Mouse (Mus musculus) v-Abl transformed pro-B cells (cell line): ENCODE data around the gene Casp1.

Source experiments
- in situ Hi-C, 2 experiments: fragments of 400-800 bp; cut with MboI; formaldehyde crosslinking; loops; one replicate each; pipeline ENCODE4 v1.15.1; 2025; ENCODE audit not compliant: unreplicated experiment in 2 of 2

Casp1 gene

DNA sequence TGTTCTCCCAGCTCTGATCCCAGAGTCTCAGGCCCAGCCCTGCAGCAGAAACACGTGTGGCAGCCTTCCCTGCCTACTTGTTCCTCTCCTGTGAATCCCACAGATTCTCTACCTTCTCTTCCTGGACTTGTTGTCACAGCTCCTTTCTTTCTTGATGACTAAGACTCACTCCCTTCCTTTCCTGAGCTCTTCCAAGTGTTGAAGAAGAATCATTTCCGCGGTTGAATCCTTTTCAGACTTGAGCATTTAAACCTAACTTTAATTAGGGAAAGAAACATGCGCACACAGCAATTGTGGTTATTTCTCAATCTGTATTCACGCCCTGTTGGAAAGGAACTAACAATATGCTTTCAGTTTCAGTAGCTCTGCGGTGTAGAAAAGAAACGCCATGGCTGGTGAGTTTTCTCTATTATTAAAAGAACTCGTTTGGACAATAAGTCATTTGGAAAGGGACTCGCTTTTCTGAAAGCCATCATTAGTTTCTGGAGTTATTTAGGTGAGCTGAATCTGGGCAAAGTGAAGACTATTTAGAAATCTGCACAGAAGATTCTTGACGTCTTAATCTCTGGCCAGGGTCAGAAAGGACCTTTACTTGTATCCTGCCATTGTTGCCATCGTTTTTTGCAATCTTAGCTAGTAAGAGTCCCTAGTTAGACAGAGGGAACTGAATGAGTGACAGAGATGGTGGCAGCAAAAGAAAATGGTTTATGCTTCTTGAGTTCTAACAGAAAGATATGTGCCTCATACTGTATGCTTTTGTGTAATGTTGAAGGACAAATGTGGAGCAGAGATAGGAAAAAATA, at the start of gene Casp1:
Gene Casp1, plus strand, starts transcription at position 189 of the 803 bp plus-strand sequence.
- in situ Hi-C loops: no loop called here

DNA sequence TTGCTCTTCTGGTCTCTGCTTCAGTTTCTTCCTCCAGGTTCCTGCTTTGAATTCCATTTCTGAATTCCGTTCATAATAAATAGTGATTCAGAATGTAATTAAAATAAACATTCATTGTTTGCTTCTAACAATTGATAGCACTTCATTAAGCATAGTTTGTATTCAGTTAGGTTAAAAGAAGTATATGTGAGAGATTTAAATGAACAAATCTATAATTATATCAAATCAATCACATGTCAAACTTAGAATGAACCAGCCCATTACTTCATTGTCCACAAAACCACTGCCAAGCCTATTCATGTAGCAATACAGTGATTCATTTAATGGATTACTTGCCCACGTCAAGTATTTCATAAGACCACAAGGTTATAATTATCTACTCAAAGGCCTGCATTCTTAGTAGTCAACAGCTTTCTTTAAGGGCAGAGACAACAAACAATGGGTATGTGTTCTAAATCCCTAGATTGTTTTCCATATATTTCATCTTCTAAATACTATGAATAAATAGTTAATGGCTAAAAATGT, 34.3 kb upstream of the Casp1 start:
- in situ Hi-C loops: no loop called here

DNA sequence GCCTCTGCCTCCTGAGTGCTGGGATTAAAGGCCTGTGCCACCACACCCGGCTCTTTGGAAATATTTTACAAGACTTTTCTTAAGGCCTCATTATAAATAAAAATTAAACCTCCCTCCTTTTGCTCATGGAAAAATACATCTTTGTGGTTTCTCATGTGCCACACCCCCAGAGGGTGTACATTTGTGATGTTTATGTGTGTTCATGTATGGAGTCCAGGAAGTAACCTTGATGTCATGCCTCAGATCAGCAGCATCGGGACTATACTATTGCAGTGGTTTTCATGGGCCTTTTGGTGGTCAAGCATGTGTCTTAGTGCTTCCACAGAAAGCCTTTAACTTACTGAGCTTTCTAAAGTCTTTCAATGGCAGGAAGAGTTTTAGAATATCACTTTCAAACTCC, 28.0 kb upstream of the Casp1 start:
- in situ Hi-C loops: no loop called here

DNA sequence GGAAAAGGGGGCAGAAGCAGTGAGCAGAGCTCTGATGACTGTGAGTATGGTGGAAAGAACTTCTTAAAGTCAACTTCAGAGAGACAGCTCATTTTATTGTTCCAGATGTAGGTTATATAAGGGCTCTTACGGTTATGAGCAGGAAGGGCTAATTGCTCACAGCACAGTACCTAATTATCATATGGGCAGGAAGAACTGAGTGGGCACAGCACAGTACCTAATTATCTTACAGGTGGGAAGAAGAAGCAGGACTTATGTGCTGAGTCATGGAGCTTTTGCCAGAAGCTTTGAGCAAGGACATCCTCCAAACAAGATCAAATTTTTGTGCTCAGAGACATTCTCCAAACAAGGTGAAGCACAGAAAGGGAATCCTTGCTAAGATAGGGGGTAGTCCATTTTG, 27.4 kb upstream of the Casp1 start:
- in situ Hi-C loops: no loop called here

DNA sequence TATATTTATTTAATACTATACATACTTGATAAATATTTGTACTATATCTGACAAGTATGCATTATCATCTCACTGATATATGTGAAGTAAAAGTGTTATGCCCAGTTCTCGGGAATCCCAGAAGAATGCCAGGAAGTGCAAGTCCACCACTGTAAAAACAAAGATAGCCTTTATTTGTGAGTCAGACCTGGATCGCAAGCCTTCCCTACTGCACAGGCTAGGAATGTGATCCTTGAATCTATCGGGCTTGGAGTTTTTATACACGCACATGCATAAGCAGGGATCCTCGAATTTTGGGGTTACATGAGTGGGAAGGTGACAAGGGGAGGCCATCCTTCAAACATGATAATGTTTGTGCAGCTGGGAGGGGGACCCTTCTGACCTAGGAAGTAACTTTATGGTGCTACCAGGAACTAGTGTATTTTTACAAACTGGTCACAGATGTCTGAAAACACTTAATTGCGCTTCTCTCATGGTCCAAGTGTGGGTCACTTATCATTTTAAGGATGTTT, 26.9 kb upstream of the Casp1 start:
- in situ Hi-C loops: no loop called here

DNA sequence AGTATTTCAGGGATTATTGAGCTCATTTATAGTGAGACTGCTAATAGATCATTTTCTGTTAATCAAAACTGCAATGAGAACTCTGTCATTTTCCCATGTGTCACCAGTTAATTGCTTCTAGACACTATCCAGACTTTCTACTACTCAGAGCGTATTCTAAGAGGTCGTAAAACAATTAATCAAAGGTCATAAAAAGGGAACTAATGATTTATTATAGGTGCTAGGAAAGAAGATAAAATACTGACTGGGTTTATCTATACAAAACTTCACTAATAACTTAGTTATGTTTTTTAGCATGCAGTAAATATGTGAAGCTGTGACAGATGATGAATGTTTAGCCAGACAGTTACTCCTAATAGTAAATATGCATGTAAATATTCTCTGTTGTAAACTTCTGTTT, 12.2 kb upstream of the Casp1 start:
- in situ Hi-C loops: no loop called here

DNA sequence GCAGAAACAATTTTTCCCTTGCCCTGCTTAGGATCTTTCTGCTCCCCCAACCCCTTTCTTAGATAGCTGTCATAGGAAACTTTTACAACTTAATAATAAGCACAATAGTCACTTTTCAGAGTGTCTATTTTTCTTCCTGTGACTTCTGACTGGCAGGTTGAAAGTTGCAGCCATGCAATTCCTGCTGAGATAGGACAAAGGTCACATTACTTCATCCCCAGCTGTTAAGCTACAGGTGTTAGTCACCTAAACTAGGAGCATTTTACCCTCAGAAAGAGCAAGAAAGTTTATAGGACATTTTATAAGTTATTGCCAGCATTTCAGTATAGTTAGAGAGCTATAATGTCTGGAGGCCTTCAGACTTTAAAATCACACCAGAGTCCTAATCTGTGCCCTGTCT, 11.7 kb upstream of the Casp1 start:
- in situ Hi-C loops: no loop called here

DNA sequence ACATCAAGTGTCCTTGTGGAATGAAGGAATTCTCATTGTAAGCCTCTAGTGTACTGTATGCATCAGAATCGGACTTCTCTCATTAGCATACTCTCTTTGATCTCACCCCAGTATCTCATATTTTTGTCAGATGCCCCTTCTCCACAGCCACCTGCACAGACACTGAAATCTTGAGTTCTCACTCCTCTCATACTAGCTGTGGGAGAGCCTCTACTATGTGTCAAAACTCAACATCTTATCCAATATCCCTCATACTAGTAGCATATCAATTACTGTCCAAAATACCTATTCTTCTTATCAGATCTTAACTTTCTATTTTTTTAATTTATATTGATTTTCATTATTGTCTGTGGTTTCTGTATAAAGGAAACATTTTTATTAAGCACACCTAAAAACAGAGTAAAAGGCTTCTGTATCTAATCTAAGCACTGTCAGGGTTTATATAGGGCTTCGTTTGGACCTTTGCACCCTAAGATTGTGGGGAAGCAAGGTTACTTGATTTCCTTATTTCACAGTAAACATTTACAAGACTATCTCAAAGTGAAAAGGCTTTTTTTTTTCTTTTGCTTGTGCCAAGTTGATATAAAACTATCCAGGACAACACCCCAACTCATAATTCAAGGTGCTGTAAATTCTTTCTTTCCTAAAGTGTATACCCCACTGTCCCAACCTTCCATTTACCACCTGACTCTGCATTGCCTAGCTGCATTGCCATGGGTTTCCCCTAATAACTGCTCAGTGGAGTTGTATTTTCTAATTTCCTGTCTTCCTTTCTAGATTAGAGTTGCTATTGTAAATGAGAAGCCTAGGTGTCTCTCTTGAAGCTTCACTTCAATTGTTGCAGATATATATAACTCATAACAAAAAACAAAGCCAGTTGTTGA, 1.7 kb upstream of the Casp1 start:
- in situ Hi-C loops: no loop called here

DNA sequence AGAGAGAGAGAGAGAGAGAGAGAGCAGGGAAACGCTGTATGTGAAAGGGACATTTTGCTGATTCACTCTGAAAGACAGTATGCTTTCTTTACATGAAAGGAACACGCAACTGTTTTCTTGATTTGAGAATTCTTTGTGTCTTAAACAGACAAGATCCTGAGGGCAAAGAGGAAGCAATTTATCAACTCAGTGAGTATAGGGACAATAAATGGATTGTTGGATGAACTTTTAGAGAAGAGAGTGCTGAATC, 740 bp downstream of the Casp1 start:
- in situ Hi-C loops: no loop called here

DNA sequence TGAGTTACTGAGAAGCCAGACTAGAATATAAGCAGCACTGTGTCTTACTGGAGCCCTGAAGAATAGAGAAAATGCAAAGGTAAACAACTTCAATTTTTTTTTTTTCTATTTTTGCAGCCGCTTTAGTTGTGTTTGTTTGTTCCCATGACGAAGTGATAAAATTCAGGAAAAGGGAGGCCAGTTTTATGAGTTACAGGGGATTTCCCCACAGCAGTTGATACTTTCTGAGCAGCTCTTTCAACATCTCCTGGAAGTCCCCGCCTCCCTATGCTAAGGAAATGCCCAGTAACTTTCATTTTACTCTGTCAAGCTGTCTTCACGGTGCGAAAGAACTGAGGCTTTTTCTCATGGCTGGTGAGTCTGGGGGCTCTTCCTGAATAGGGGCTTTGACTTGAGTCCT, 10.2 kb downstream of the Casp1 start, which contains the start of gene Casp4:
Gene Casp4, plus strand, starts transcription at position 268 of the 400 bp plus-strand sequence.
- in situ Hi-C loops: loop anchor here (10.0 to 25.0 kb wide), 5 partner anchors 996 to 1946 kb away; partner anchors contain the start of genes Aasdhppt (in 2 of the 2), Kbtbd3 (in 2 of the 2), Dcun1d5 (in 1 of the 2) and Dync2h1 (in 1 of the 2)

DNA sequence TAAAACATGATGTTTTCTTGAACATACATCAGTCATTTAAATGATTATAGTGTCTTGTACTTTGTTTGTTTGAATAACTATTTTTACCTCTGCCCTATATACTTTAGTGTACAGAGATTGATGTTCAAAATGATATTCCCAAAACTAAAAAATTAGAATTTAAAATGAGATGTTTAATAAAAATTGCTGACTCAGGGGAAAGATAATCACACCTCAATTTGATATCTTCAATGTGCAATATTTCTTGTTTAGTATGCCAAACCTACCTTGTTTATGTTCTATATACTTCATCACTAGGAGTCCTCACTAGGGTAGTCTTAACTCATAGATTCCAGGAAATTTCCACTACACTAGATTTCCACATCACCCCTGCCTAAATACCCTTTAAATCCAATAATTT, 11.8 kb downstream of the Casp1 start:
- in situ Hi-C loops: loop anchor here (10.0 to 25.0 kb wide), 5 partner anchors 935 to 1948 kb away; partner anchors contain the start of genes Aasdhppt (in 1 of the 2), Dcun1d5 (in 1 of the 2), Dync2h1 (in 1 of the 2) and Kbtbd3 (in 1 of the 2)

DNA sequence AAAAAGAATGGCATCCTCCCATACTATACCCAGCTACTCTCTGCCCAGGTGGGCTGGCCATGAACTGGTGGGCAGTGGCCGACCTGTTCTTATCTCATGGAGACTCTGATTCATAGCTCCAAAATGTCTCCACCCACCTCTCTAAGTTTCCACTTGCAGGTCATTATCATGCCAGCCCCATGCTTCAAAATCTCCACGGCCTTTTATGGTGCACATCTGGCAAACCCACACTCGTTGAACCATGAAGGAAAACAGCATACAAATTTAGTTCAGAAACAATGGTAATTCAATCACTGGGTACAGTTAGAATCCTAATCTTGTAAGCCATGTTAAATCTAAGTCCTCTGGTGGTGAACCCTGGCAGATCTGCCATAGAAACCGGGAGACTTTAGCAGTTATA, 13.1 kb downstream of the Casp1 start:
- in situ Hi-C loops: loop anchor here (10.0 to 25.0 kb wide), 5 partner anchors 937 to 1949 kb away; partner anchors contain the start of genes Aasdhppt (in 1 of the 2), Dcun1d5 (in 1 of the 2), Dync2h1 (in 1 of the 2) and Kbtbd3 (in 1 of the 2)

DNA sequence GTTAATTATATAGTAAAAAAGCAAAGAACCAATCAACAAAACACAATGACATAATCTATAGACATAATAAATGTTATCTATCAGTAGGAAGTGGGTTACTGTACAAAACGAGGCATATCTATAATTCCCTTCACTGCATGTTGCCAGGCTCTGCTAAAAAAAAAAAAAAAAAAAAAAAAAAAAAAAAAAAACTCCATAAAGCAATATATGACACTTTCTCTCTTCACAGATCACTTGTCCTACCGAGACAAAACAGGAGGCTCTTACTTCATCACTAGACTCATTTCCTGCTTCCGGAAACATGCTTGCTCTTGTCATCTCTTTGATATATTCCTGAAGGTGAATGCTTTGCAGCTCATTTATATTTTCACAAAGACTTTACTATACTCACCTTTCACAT, 29.9 kb downstream of the Casp1 start:
- in situ Hi-C loops: no loop called here

DNA sequence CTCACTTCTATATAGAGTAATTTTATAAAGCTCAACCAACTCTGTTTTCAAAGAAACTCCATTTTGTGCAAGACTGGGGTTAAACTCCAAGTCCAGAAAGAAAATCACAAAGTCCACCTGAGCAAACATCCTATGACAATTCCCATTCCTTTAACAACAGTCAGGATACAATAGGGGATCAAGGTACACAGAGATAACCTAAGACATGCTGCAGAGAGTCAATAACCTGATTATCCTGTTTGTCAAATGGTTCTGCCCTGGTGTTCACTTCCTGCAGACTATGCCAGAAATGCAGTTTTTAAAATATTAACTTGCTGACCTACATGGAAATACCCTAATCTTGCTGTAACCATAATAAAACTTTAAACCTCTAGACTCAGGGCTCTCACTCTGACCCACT, 34.1 kb downstream of the Casp1 start:
- in situ Hi-C loops: no loop called here

DNA sequence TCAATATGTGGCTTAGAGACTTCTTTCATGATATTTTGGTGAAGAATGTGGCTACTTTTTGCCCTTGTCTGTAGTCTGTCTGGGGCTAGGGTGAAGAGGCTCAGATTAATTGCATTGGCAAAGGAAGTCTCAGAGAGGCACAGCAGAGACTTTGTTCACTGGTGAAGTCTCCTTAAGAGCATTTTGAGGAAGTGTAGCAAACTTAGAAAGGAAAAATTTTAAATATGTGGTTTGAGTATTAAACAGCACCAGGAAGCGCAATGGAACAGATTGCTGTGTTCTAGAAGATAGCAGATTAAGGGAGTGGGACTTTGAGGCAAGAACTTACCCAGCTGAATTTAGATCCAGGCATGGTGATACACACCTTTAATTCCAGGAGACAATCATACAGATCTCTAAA, 35.1 kb downstream of the Casp1 start:
- in situ Hi-C loops: no loop called here

DNA sequence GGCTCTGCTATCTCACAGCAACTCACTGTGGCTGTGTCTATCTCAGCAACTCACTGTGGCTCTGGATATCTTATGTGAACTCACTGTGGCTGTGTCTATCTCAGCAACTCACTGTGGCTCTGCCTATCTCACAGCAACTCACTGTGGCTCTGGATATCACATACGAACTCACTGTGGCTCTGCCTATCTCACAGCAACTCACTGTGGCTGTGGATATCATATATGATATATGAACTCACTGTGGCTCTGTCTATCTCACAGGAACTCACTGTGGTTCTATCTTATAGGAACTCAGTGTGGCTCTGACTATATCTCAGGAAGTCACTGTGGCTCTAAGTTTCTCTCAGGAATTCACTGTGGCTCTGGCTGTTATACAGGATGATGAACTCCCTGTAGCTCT, 44.8 kb downstream of the Casp1 start:
- in situ Hi-C loops: no loop called here

DNA sequence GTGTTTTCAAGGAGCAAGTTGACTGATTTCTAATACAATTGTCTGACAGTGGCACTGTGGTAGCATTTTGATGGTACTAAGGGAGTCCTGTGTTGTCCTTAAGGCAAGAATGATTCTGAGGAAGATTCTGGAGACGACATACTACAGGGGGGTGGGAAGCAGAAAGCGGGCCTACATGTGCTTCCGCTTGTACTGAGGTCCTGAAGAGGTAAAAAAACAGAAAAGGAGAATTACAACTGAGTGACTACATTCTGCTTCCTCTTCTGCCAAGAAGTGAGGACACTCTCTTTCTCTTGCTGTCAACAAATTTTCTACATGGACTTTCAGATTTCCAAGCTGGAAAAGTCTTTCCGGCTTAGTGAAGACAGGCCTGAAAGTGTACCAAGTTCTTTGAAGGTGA, 45.8 kb downstream of the Casp1 start:
- in situ Hi-C loops: no loop called here

DNA sequence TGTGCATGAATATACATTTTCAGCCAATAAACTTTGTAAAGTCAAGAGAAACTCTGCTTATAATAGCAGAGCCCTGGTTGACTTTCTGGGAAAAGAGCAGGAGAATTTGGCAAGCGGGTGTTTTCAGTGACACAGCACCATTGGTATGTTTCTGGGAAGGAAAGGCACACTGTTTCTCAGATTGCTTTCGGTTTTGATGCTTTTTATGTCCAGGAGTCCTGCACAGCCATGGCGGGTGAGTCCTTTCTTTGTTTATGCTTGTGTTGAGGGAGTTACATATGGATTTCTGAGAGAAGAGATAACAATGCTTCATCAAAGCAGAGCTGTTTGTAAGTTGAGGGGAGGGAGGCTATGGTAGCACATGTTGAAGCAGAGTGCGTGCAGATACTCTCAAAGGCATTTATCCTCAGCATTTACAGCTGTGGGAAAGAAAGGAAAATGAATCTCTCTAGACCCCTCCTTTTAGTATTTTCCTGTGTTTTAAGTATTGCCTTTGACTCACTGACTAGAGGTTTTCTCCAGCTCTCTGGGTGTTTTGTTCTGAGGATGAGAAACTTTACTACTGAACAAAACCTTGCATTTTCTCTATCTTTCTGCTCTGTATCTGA, 47.1 kb downstream of the Casp1 start, which contains the start of gene Casp12:
Gene Casp12, plus strand, starts transcription at position 140 of the 608 bp plus-strand sequence.
- in situ Hi-C loops: no loop called here

DNA sequence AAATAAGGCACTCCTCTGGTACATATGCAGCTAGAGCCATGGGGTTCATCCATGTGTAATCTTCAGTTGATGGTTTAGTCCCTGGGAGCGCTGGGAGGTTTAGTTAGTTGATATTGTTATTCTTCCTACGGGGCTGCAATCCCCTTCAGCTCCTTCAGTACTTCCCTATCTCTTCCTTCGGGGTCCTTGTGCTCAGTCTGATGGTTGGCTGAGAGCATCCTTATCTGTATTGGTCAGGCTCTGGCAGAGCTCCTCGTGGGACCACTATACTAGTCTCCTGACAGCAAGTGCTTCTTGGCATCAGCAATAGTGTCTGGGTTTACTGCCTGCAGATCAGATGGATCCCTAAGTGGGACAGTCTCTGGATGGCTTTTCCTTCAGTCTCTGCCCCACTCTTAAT, 49.1 kb downstream of the Casp1 start:
- in situ Hi-C loops: no loop called here

DNA sequence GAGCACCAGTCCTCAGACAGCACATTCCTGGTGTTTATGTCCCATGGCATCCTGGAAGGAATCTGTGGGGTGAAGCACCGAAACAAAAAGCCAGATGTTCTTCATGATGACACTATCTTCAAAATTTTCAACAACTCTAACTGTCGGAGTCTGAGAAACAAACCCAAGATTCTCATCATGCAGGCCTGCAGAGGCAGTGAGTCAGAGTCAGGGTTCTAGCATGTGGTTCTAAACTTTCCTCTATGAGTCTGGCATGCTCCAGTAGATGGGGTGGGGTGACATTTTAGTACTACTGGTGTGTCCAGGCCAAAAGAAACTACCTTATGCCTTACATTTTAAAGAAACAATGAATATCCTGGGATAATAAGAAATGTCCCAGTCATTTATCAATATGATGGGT, 55.4 kb downstream of the Casp1 start:
- in situ Hi-C loops: no loop called here

DNA sequence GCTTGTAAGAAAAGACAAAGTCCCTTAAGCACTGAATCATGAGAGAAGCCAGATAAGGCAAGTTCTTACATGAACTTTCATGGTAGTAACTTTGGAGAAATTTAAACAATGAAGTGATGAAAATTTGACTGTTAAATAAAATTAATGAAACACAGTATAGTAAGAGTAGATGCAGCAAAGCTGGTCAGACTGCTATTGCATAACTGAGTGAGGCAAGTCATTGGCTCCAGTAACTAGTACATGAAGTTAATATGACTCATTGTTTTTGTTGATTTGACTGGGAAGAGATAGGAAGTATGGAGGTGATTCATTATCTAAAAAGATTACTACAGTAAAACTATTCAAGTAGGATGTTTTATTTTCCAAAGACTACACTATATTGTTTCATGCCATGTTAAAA, 58.5 kb downstream of the Casp1 start:
- in situ Hi-C loops: no loop called here
